Mouse (Mus musculus): ENCODE measurements around the gene Mboat7. TPM values are rescaled to one million over a fixed set of nuclear protein-coding genes. Genes with fewer than 3 reads are reported as not detected.

Gene Mboat7
- polyA plus RNA-seq, 1 experiment from 2014 or later, result 40.7 TPM

DNA sequence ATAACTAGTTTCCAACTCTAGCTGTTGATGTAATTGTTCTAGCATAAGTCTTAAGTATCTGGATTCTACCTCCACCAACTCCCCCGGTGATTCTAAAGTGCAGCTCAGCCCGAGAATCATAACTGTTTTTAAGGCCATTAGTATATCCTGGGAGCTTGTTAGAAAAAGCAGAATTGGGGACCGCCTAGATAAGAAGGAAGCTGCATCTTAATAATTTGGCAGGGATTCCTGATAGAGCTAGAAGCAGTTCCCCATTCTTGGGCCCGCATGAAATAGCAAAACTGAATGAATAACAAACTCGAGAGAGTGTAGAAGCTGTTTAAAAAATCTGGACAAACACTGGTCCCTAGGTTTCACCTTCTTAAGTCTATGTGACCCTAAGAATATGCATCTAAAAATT is 49.9 kb downstream of the Mboat7 start:
- ATAC-seq (ENCODE audit: extremely low read depth, insufficient number of reproducible peaks, low FRiP score, low TSS enrichment), result no peak
- H3K4me2 ChIP-seq, result peak overlapping the region; percentile 73
- H3K36me3 ChIP-seq, result peaks cover 54% of the 10 kb centered on the region
- 62% methylated on average over 5 of the region's 5 CpGs for WGBS
- no peak overlapping the region for H3K9ac ChIP-seq
- H3K4me3 ChIP-seq, result peak overlapping the region; percentile 99; the same call in 1 of the 2 replicates
- H3K9me3 ChIP-seq, result no peaks in the 10 kb centered on the region
- peaks cover 29% of the 10 kb centered on the region for H3K4me1 ChIP-seq
- no peak overlapping the region for H3K27ac ChIP-seq (replicated peaks)
- H3K27me3 ChIP-seq (replicated peaks), result no peaks in the 10 kb centered on the region

DNA sequence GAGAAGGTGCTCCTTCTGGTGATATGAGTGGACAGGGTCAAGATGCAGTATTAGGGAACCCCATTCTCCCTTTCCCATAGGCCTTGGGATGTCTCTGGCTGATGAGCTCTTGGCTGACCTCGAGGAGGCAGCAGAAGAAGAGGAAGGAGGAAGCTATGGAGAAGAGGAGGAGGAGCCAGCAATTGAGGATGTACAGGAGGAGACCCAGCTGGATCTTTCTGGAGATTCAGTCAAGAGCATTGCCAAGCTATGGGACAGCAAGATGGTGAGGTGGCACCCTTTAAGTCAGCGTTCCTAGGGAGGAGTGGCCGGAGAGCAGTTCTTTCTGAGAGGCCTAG is 62.9 kb downstream of the Mboat7 start:
- Histone ChIP-seq H3K4me3 (peak overlapping the region; percentile 80), H3K36me3 (peaks cover 65% of the 10 kb centered on the region), H3K27ac (replicated peaks) (no peak overlapping the region), H3K4me2 (peak overlapping the region; percentile 100), H3K9me3 (no peaks in the 10 kb centered on the region), H3K9ac (peak overlapping the region; percentile 92), H3K27me3 (replicated peaks) (no peaks in the 10 kb centered on the region), H3K4me1 (peaks cover 25% of the 10 kb centered on the region)
- 53% methylated on average over 3 of the region's 3 CpGs for WGBS
- ATAC-seq (ENCODE audit: extremely low read depth, insufficient number of reproducible peaks, low FRiP score, low TSS enrichment), result no peak

DNA sequence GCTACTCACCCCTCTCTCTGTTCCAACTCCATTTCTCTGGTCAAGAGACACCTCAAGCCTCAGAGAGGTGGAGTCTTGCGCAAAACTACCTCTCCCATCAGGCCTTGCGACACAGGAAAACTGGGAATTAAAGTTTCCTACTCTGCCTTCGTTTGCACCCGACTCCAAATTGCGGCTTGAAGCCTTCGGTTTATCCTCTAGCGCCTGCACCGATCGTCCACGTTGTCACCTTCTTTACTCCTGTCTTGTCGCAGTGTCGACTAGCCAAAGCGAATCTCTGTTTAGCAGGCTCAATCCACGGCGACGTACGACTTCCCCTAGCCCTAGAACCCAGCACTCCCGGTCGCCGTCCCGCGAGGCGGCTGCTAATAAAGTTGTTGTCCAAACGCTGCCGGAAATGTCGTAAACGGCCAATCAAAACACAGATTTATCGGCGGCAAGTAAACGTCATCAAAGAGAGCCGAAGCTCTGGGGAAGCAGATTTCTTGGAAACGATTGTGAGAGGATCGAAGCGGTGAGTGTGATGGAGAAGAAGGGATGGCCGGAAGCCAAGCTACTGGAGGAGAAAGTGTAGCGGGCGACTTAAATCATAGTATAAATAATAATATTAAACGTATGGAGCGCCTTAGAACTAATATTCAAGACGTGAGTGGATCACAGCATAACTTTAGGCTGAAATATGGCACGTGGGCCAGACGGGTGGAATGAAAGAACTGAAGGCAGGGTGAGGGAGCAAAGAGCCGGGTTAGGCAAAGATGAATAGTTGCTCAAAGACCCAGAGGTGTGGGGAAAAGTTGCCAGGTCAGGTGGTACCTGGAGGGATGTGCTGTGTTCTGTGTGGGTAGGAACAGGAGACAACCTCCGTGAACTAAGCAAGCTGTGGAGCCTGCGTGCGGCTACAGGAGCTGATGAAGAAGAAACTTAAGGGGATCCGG is 63.5 kb downstream of the Mboat7 start, which contains the start of the genes Tfpt and Prpf31:
Gene Tfpt, minus strand, starts transcription at position 387 of the 935 bp plus-strand sequence.
Gene Prpf31, plus strand, starts transcription at position 443 of the 935 bp plus-strand sequence.
- H3K9ac ChIP-seq, result peak within 1 kb of the TSS; percentile 92
- H3K27me3 ChIP-seq (replicated peaks), result no peaks in the 10 kb centered on the region
- H3K27ac ChIP-seq (replicated peaks), result peak within 1 kb of the TSS; percentile 86
- peak within 1 kb of the TSS; percentile 100 for H3K4me2 ChIP-seq
- H3K9me3 ChIP-seq, result no peaks in the 10 kb centered on the region
- peak within 1 kb of the TSS; percentile 80 for H3K4me3 ChIP-seq
- peaks cover 65% of the 10 kb centered on the region for H3K36me3 ChIP-seq
- WGBS, result under 1% methylated on average over 47 of the region's 47 CpGs
- peaks cover 25% of the 10 kb centered on the region for H3K4me1 ChIP-seq
- peak; percentile 65 for ATAC-seq (ENCODE audit: extremely low read depth, insufficient number of reproducible peaks, low FRiP score, low TSS enrichment)

DNA sequence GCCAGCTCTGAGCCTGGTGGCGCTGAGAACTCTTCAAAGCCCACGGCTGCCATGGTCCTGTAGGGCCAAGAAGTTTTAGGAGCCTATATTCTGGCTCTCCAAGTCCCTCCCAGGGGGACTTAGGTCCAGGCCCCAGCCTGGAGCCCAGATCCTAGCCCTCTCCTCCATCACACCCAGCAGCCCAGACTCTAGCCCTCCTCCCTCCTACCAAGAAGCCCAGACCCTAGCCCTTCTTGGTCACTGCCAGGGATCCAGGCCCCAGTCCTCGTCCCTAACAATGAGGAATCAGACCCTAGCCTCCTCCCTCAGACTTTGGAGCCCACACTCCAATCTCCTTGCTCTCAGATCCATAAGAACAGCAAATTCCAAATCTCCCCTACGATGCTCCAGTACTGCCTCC is 64.3 kb downstream of the Mboat7 start:
- ATAC-seq (ENCODE audit: extremely low read depth, insufficient number of reproducible peaks, low FRiP score, low TSS enrichment), result no peak
- 29% methylated on average over 4 of the region's 4 CpGs for WGBS
- H3K36me3 ChIP-seq, result peaks cover 65% of the 10 kb centered on the region
- no peaks in the 10 kb centered on the region for H3K27me3 ChIP-seq (replicated peaks)
- H3K4me3 ChIP-seq, result peak overlapping the region; percentile 80
- peak overlapping the region; percentile 100 for H3K4me2 ChIP-seq
- peaks cover 25% of the 10 kb centered on the region for H3K4me1 ChIP-seq
- H3K9me3 ChIP-seq, result no peaks in the 10 kb centered on the region
- H3K9ac ChIP-seq, result peak overlapping the region; percentile 92
- H3K27ac ChIP-seq (replicated peaks), result peak overlapping the region; percentile 86; the same call in 1 of the 2 replicates

Small RNA genes within 50 kb of the gene (microRNA-seq; reads per million reads assigned to microRNA genes)
- gene Mir3572, result 3.7 reads per million, percentile 15 among the genes with 10 or more reads in this experiment

Other genes starting within 250 kb of the Mboat7 start
- not detected in 2 replicates for gene Tarm1, start 190.9 kb downstream of the Mboat7 start, polyA plus RNA-seq (2015; fragmentation: Nextera tagmentation; extraction: Ambion mirVana)
- 0.15 TPM in 1 of 2 replicates, not detected in the other for gene Oscar, start 77.4 kb downstream of the Mboat7 start, polyA plus RNA-seq (2015; fragmentation: Nextera tagmentation; extraction: Ambion mirVana)
- gene Ndufa3, start 76.2 kb downstream of the Mboat7 start, polyA plus RNA-seq (2015; fragmentation: Nextera tagmentation; extraction: Ambion mirVana), result 703 and 780 TPM in 2 replicates
- gene Tfpt, start 63.6 kb downstream of the Mboat7 start, polyA plus RNA-seq (2015; fragmentation: Nextera tagmentation; extraction: Ambion mirVana), result 13.5 and 15.1 TPM in 2 replicates
- gene Prpf31, start 63.5 kb downstream of the Mboat7 start, polyA plus RNA-seq (2015; fragmentation: Nextera tagmentation; extraction: Ambion mirVana), result 60.9 and 69.9 TPM in 2 replicates
- 31.1 and 33.3 TPM in 2 replicates for gene Cnot3, start 48.3 kb downstream of the Mboat7 start, polyA plus RNA-seq (2015; fragmentation: Nextera tagmentation; extraction: Ambion mirVana)
- 17.0 and 18.3 TPM in 2 replicates for gene Leng1, start 27.7 kb downstream of the Mboat7 start, polyA plus RNA-seq (2015; fragmentation: Nextera tagmentation; extraction: Ambion mirVana)
- 4.0 and 4.6 TPM in 2 replicates for gene Tmc4, start 16.0 kb downstream of the Mboat7 start, polyA plus RNA-seq (2015; fragmentation: Nextera tagmentation; extraction: Ambion mirVana)
- 194 and 226 TPM in 2 replicates for gene Tsen34, start 660 bp downstream of the Mboat7 start, polyA plus RNA-seq (2015; fragmentation: Nextera tagmentation; extraction: Ambion mirVana)
- gene Rps9, start 10.5 kb upstream of the Mboat7 start, polyA plus RNA-seq (2015; fragmentation: Nextera tagmentation; extraction: Ambion mirVana), result 844 and 931 TPM in 2 replicates
- 0.27 and 0.32 TPM in 2 replicates for gene Pirb, start 26.9 kb upstream of the Mboat7 start, polyA plus RNA-seq (2015; fragmentation: Nextera tagmentation; extraction: Ambion mirVana)
- not detected in 2 replicates for gene Gm15448, start 132.2 kb upstream of the Mboat7 start, polyA plus RNA-seq (2015; fragmentation: Nextera tagmentation; extraction: Ambion mirVana)
- gene Pira2, start 151.5 kb upstream of the Mboat7 start, polyA plus RNA-seq (2015; fragmentation: Nextera tagmentation; extraction: Ambion mirVana), result 0.10 TPM in 1 of 2 replicates, not detected in the other
- not detected in 2 replicates for gene Gm14548, start 204.6 kb upstream of the Mboat7 start, polyA plus RNA-seq (2015; fragmentation: Nextera tagmentation; extraction: Ambion mirVana)
- gene Lilra6, start 222.0 kb upstream of the Mboat7 start, polyA plus RNA-seq (2015; fragmentation: Nextera tagmentation; extraction: Ambion mirVana), result 0.08 TPM in 1 of 2 replicates, not detected in the other

Data from heart, embryonic 13.5 days (tissue).